Mouse (Mus musculus): Measurements from ENCODE around the gene Hal.

GRCm38 (mm10) chr10:93538818-93539217, 50.2 kb downstream of the Hal start:
- TF ChIP-seq GABPA (IDR thresholded peaks at IDR 0.05; ENCODE audit: insufficient replicate concordance, low read depth, low read length) = no peak
- no peak for TF ChIP-seq UBTF (IDR thresholded peaks at IDR 0.05; ENCODE audit: low read depth, low read length)
- no peak for TF ChIP-seq JUND (conservative IDR thresholded peaks at IDR 0.05; ENCODE audit: low read depth, low read length)
- TF ChIP-seq USF1 (IDR thresholded peaks at IDR 0.05; ENCODE audit: low read depth, low read length) = no peak
- no peak for TF ChIP-seq MAFK (IDR thresholded peaks at IDR 0.05; ENCODE audit: insufficient replicate concordance, low read length)
- TF ChIP-seq POLR2A (IDR thresholded peaks at IDR 0.05; ENCODE audit: low read depth, low read length) = no peak
- TF ChIP-seq CHD1 (IDR thresholded peaks at IDR 0.05; ENCODE audit: low read depth, low read length) = no peak
- TF ChIP-seq BHLHE40 (IDR thresholded peaks at IDR 0.05; ENCODE audit: low read depth, low read length) = no peak
- no peak for TF ChIP-seq ZC3H11A (IDR thresholded peaks at IDR 0.05; ENCODE audit: low read depth, low read length)

Measured in CH12.LX (cell line).